Mouse (Mus musculus): ENCODE data around the gene Smyd3. TPM values are rescaled to one million over a fixed set of nuclear protein-coding genes. Genes with fewer than 3 reads are reported as not detected.
"Not testable (repeated sequence)": the region's sequence is repeated elsewhere in the genome, so short reads cannot be mapped to it uniquely, and the experiment has no call there.

Gene Smyd3
- total and polyA plus RNA-seq, 3 experiments: 3.5 to 19.4 (median 17.1) TPM

GRCm38 (mm10) chr1:179313618-179314017 lies 204.2 kb downstream of the Smyd3 start:
- H3K4me3 ChIP-seq (ENCODE audit: low read depth, low read length): no peak overlapping the region
- H3K9me3 ChIP-seq (replicated peaks): no peaks in the 10 kb centered on the region
- ATAC-seq (ENCODE audit: extremely low read depth, insufficient number of reproducible peaks, low FRiP score, poor library complexity, severe bottlenecking) (no peak), DNase-seq (ENCODE audit: low spot score) (no peak)
- H3K4me1 ChIP-seq (ENCODE audit: insufficient read depth, low read depth, low read length): no peaks in the 10 kb centered on the region
- no peaks in the 10 kb centered on the region for H3K36me3 ChIP-seq (replicated peaks)
- H3K27me3 ChIP-seq (ENCODE audit: insufficient read depth, low read length): no peaks in the 10 kb centered on the region
- TF ChIP-seq POLR2AphosphoS5 (IDR thresholded peaks at IDR 0.05; ENCODE audit: insufficient replicate concordance, low read depth, low read length) (no peak), GATA1 (IDR thresholded peaks at IDR 0.05; ENCODE audit: borderline replicate concordance, low read length) (no peak), CTCF (IDR thresholded peaks at IDR 0.05; ENCODE audit: low read depth, low read length) (no peak), TAL1 (conservative IDR thresholded peaks at IDR 0.05; ENCODE audit: low read depth, low read length) (no peak), GATA2 (IDR thresholded peaks at IDR 0.05; ENCODE audit: borderline replicate concordance, low read depth, low read length) (no peak)

- no peak for DNase-seq (ENCODE audit: low spot score)
- Histone ChIP-seq H3K4me1 (ENCODE audit: insufficient read depth, low read depth, low read length) (no peaks in the 10 kb centered on the region), H3K9me3 (replicated peaks) (no peaks in the 10 kb centered on the region), H3K4me3 (ENCODE audit: low read depth, low read length) (no peak overlapping the region), H3K27me3 (ENCODE audit: insufficient read depth, low read length) (no peaks in the 10 kb centered on the region), H3K36me3 (replicated peaks) (no peaks in the 10 kb centered on the region)
- no peak for TF ChIP-seq POLR2AphosphoS5 (IDR thresholded peaks at IDR 0.05; ENCODE audit: insufficient replicate concordance, low read depth, low read length)
- no peak for TF ChIP-seq GATA2 (IDR thresholded peaks at IDR 0.05; ENCODE audit: borderline replicate concordance, low read depth, low read length)
- no peak for TF ChIP-seq GATA1 (IDR thresholded peaks at IDR 0.05; ENCODE audit: borderline replicate concordance, low read length)
- no peak for TF ChIP-seq CTCF (IDR thresholded peaks at IDR 0.05; ENCODE audit: low read depth, low read length)
- no peak for ATAC-seq (ENCODE audit: extremely low read depth, insufficient number of reproducible peaks, low FRiP score, poor library complexity, severe bottlenecking)
Observed at GRCm38 (mm10) chr1:179309487-179309886, 208.4 kb downstream of the Smyd3 start.

- DNase-seq (ENCODE audit: low spot score) (no peak), ATAC-seq (ENCODE audit: extremely low read depth, insufficient number of reproducible peaks, low FRiP score, poor library complexity, severe bottlenecking) (no peak)
- Histone ChIP-seq H3K36me3 (replicated peaks) (no peaks in the 10 kb centered on the region), H3K4me1 (ENCODE audit: insufficient read depth, low read depth, low read length) (no peaks in the 10 kb centered on the region), H3K9me3 (replicated peaks) (no peaks in the 10 kb centered on the region), H3K27me3 (ENCODE audit: insufficient read depth, low read length) (no peaks in the 10 kb centered on the region), H3K4me3 (ENCODE audit: low read depth, low read length) (no peak overlapping the region)
- no peak for TF ChIP-seq CTCF (IDR thresholded peaks at IDR 0.05; ENCODE audit: low read depth, low read length)
- TF ChIP-seq POLR2AphosphoS5 (IDR thresholded peaks at IDR 0.05; ENCODE audit: insufficient replicate concordance, low read depth, low read length): no peak
- TF ChIP-seq GATA2 (IDR thresholded peaks at IDR 0.05; ENCODE audit: borderline replicate concordance, low read depth, low read length): no peak
- no peak for TF ChIP-seq GATA1 (IDR thresholded peaks at IDR 0.05; ENCODE audit: borderline replicate concordance, low read length)
- no peak for TF ChIP-seq TAL1 (conservative IDR thresholded peaks at IDR 0.05; ENCODE audit: low read depth, low read length)
Observed at GRCm38 (mm10) chr1:179302446-179303230, 215.2 kb downstream of the Smyd3 start.

- no peaks in the 10 kb centered on the region for H3K27me3 ChIP-seq (ENCODE audit: insufficient read depth, low read length)
- no peaks in the 10 kb centered on the region for H3K36me3 ChIP-seq (replicated peaks)
- peaks cover 11% of the 10 kb centered on the region for H3K9me3 ChIP-seq (replicated peaks)
- DNase-seq (ENCODE audit: low spot score) (no peak), ATAC-seq (ENCODE audit: extremely low read depth, insufficient number of reproducible peaks, low FRiP score, poor library complexity, severe bottlenecking) (no peak)
- no peak overlapping the region for H3K4me3 ChIP-seq (ENCODE audit: low read depth, low read length)
- no peak for TF ChIP-seq TAL1 (conservative IDR thresholded peaks at IDR 0.05; ENCODE audit: low read depth, low read length)
- TF ChIP-seq CTCF (IDR thresholded peaks at IDR 0.05; ENCODE audit: low read depth, low read length): no peak
- no peak for TF ChIP-seq GATA2 (IDR thresholded peaks at IDR 0.05; ENCODE audit: borderline replicate concordance, low read depth, low read length)
- TF ChIP-seq POLR2AphosphoS5 (IDR thresholded peaks at IDR 0.05; ENCODE audit: insufficient replicate concordance, low read depth, low read length): no peak
- TF ChIP-seq GATA1 (IDR thresholded peaks at IDR 0.05; ENCODE audit: borderline replicate concordance, low read length): no peak
- no peaks in the 10 kb centered on the region for H3K4me1 ChIP-seq (ENCODE audit: insufficient read depth, low read depth, low read length)
Observed at GRCm38 (mm10) chr1:179295626-179296025, 222.2 kb downstream of the Smyd3 start.

GRCm38 (mm10) chr1:179293772-179294353 lies 224.0 kb downstream of the Smyd3 start:
- no peak for ATAC-seq (ENCODE audit: extremely low read depth, insufficient number of reproducible peaks, low FRiP score, poor library complexity, severe bottlenecking)
- no peak for DNase-seq (ENCODE audit: low spot score)
- Histone ChIP-seq H3K4me3 (ENCODE audit: low read depth, low read length) (no peak overlapping the region), H3K9me3 (replicated peaks) (peaks cover 23% of the 10 kb centered on the region), H3K27me3 (ENCODE audit: insufficient read depth, low read length) (no peaks in the 10 kb centered on the region), H3K36me3 (replicated peaks) (no peaks in the 10 kb centered on the region), H3K4me1 (ENCODE audit: insufficient read depth, low read depth, low read length) (no peaks in the 10 kb centered on the region)
- TF ChIP-seq GATA2 (IDR thresholded peaks at IDR 0.05; ENCODE audit: borderline replicate concordance, low read depth, low read length): no peak
- no peak for TF ChIP-seq CTCF (IDR thresholded peaks at IDR 0.05; ENCODE audit: low read depth, low read length)
- no peak for TF ChIP-seq GATA1 (IDR thresholded peaks at IDR 0.05; ENCODE audit: borderline replicate concordance, low read length)
- TF ChIP-seq TAL1 (conservative IDR thresholded peaks at IDR 0.05; ENCODE audit: low read depth, low read length): no peak
- TF ChIP-seq POLR2AphosphoS5 (IDR thresholded peaks at IDR 0.05; ENCODE audit: insufficient replicate concordance, low read depth, low read length): no peak

- not testable (repeated sequence) for H3K27me3 ChIP-seq (ENCODE audit: insufficient read depth, low read length); H3K4me1 ChIP-seq (ENCODE audit: insufficient read depth, low read depth, low read length); DNase-seq (ENCODE audit: low spot score); H3K36me3 ChIP-seq (replicated peaks); H3K4me3 ChIP-seq (ENCODE audit: low read depth, low read length); ATAC-seq (ENCODE audit: extremely low read depth, insufficient number of reproducible peaks, low FRiP score, poor library complexity, severe bottlenecking)
- peaks cover 23% of the 10 kb centered on the region for H3K9me3 ChIP-seq (replicated peaks)
Observed at GRCm38 (mm10) chr1:179290181-179290580, 227.7 kb downstream of the Smyd3 start.

Measured in G1E (cell line).